8 mouse cellular contexts compared by ENCODE assay signal in the genomic region with DNA sequence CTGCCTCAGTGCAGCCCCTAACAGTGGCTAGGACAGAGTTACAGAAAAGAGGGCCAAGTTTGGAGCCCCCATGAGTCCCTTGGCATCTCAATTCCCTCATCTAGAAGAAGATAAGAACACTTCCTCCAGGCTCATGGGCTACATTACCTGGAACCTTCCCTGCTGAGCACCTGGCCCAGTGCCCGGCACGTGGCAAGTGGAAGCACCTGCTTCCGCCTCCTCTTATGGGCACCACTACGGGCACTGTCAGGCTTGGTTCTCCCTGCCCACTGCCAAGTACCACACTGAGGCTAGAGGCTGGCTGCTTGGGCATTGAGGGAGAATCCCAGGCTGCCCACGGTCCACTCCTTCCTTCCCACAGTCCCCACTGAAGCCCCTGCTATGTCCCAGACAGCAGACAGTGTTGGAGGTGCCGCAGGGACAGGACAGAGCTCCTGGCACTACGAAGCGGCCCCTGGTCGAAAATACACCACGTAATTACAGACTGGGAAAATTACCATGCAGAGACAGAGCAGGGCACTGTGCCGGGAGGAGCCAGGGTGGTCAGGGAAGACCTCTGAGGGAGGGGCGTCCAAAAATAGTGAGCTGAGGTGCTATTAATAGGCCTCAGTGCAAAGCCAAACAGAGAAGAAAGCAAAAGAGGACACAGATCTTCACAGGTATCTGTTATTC.
DNase-seq lines count a peak whose midpoint lies in the region; ATAC-seq and TF ChIP-seq lines count a peak whose summit lies in the region.

No protein-coding gene starts in this region.

- H3K9ac ChIP-seq in limb, embryonic 15.5 days = no peak overlapping the region

- TF ChIP-seq CTCF in gastrocnemius, adult 2 months (IDR thresholded peaks at IDR 0.05) = no peak

- no peak for ATAC-seq in limb, embryonic 15.5 days (ENCODE audit: insufficient number of reproducible peaks, low FRiP score, low TSS enrichment, low read depth)

- no peak overlapping the region; the same call in 1 of the 2 replicates for H3K27ac ChIP-seq in gastrocnemius, adult 2 months
- H3K27ac ChIP-seq in limb, embryonic 15.5 days = peak overlapping the region; percentile 81

- H3K9me3 ChIP-seq in limb, embryonic 15.5 days = no peaks in the 10 kb centered on the region

- 63% methylated on average over 12 of the region's 12 CpGs for WGBS in limb, embryonic 15.5 days

- H3K4me1 ChIP-seq in limb, embryonic 15.5 days = peaks cover 32% of the 10 kb centered on the region

- DNase-seq in gastrocnemius, adult 2 months = peak; percentile 59
- no peak for DNase-seq in gastrocnemius, postnatal 4 days (ENCODE audit: low spot score in 2 of 2)
- peak; percentile 60 for DNase-seq in urinary bladder, postnatal 14 days (ENCODE audit: low spot score)
- DNase-seq in urinary bladder, adult 2 months (ENCODE audit: low spot score) = no peak
- DNase-seq in right cerebral cortex, postnatal 36 days (ENCODE audit: low spot score in 2 of 2) = no peak
- DNase-seq in gastrocnemius, postnatal 14 days = no peak
- DNase-seq in B cell, adult 2 months = no peak

- intact Hi-C loops in gastrocnemius, adult 2 months (cut with DNase I) = no loop called here
- intact Hi-C loops in gastrocnemius, postnatal 14 days (cut with DNase I; ENCODE audit: low total_unique reads) = no loop called here

- peak overlapping the region; percentile 22; the same call in 1 of the 2 replicates for H3K4me3 ChIP-seq in gastrocnemius, adult 2 months
- no peak overlapping the region for H3K4me3 ChIP-seq in limb, embryonic 15.5 days

- H3K4me2 ChIP-seq in limb, embryonic 15.5 days = no peak overlapping the region

- H3K27me3 ChIP-seq in limb, embryonic 15.5 days = no peaks in the 10 kb centered on the region

- H3K36me3 ChIP-seq in limb, embryonic 15.5 days = no peaks in the 10 kb centered on the region

Comparison
In these comparisons a context has a peak if more than half of its experiments do, and no peak if none do; other contexts are left out.
1. DNase-seq: peak in gastrocnemius, adult 2 months (single experiment) and urinary bladder, postnatal 14 days (single experiment); none in gastrocnemius, postnatal 4 days (0 of 2), urinary bladder, adult 2 months (single experiment), right cerebral cortex, postnatal 36 days (0 of 2), gastrocnemius, postnatal 14 days (single experiment) and B cell, adult 2 months (0 of 2).